Mouse (Mus musculus): ENCODE measurements around the gene Vps18. TPM values are rescaled to one million over a fixed set of nuclear protein-coding genes. Genes with fewer than 3 reads are reported as not detected.
A peak's percentile ranks its signal among the peaks of the same experiment; 100 is the strongest.

The Vps18 gene
- polyA plus RNA-seq, 1 experiment, result 32.2 TPM

DNA sequence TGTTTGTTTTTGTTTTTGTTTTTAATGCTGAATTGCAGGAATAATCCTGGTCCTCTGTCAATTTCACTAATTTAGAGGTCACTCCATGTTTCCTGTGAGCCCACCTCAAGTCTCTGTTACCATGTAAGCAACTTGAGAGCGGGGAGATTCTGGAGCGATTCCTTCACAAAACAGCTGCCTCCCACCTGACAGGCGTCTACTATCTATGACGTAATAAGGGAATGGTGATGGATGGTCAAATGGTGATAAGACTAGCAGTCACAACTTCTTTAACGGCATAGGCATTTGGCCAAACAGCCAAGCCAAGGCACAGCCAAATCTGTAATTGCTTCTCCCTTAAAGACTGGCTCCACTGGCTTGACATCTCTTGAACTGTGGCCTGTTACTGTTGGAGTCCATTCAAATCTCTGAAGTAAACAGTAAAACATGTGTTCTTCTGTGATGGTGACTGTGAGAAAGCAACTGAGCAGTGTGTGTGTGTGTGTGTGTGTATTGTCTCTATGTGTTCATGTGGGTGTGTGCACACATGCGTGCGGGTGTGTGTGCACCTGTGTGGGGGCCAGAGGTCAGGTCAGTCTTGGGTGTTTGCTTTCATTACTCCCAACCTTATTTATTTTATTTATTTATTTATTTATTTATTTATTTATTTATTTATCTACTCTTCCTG lies 6.5 kb upstream of the Vps18 start:
- TF ChIP-seq CTCF (IDR thresholded peaks at IDR 0.05; ENCODE audit: extremely low read depth, insufficient read depth, low read length) (no peak), POLR2A (IDR thresholded peaks at IDR 0.05; ENCODE audit: extremely low read depth, insufficient read depth, low read length) (no peak)

GRCm38 (mm10) chr2:119287372-119287771 lies 1.2 kb upstream of the Vps18 start:
- no peak overlapping the region for H3K27ac ChIP-seq (ENCODE audit: insufficient read depth, low read length)
- peaks cover 3% of the 10 kb centered on the region; the same call in 1 of the 2 replicates for H3K4me1 ChIP-seq (ENCODE audit: control insufficient read depth, insufficient read depth, low read length)
- no peak for TF ChIP-seq POLR2A (IDR thresholded peaks at IDR 0.05; ENCODE audit: extremely low read depth, insufficient read depth, low read length)
- no peak overlapping the region for H3K4me3 ChIP-seq (ENCODE audit: insufficient read depth, low read length)

More for the DNA sequence above, 6.5 kb upstream of the Vps18 start:
- Histone ChIP-seq H3K4me1 (ENCODE audit: control insufficient read depth, insufficient read depth, low read length) (no peaks in the 10 kb centered on the region), H3K4me3 (ENCODE audit: insufficient read depth, low read length) (no peak overlapping the region), H3K27ac (ENCODE audit: insufficient read depth, low read length) (no peak overlapping the region)

DNA sequence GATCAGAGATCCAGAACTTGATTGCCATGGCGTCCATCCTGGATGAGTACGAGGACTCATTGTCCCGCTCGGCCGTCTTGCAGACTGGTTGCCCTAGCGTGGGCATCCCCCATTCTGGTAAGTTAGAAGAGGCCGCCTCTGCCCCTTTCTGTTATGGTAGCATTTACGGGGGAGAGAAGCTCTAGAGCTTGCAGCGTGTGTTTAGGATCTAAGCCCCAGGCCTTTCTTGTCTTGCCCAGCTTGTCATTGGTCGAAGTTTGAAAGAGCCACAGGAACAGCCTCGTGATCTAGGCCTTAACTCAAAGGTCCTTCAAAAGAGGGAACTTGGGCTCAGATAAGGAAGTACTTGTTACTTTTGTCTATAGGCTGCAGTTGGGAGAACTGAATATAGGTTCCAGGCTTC lies 475 bp downstream of the Vps18 start:
- Histone ChIP-seq H3K4me3 (ENCODE audit: insufficient read depth, low read length) (peak overlapping the region; percentile 66), H3K4me1 (ENCODE audit: control insufficient read depth, insufficient read depth, low read length) (peaks cover 3% of the 10 kb centered on the region; the same call in 1 of the 2 replicates), H3K27ac (ENCODE audit: insufficient read depth, low read length) (no peak overlapping the region)
- TF ChIP-seq POLR2A (IDR thresholded peaks at IDR 0.05; ENCODE audit: extremely low read depth, insufficient read depth, low read length) (no peak), CTCF (IDR thresholded peaks at IDR 0.05; ENCODE audit: extremely low read depth, insufficient read depth, low read length) (no peak)

GRCm38 (mm10) chr2:119292281-119292680 lies 3.7 kb downstream of the Vps18 start:
- TF ChIP-seq CTCF (IDR thresholded peaks at IDR 0.05; ENCODE audit: extremely low read depth, insufficient read depth, low read length) (no peak), POLR2A (IDR thresholded peaks at IDR 0.05; ENCODE audit: extremely low read depth, insufficient read depth, low read length) (no peak)
- Histone ChIP-seq H3K4me3 (ENCODE audit: insufficient read depth, low read length) (no peak overlapping the region), H3K27ac (ENCODE audit: insufficient read depth, low read length) (no peak overlapping the region)

GRCm38 (mm10) chr2:119292852-119293251 lies 4.3 kb downstream of the Vps18 start:
- Histone ChIP-seq H3K4me3 (ENCODE audit: insufficient read depth, low read length) (no peak overlapping the region), H3K4me1 (ENCODE audit: control insufficient read depth, insufficient read depth, low read length) (peaks cover 3% of the 10 kb centered on the region; the same call in 1 of the 2 replicates), H3K27ac (ENCODE audit: insufficient read depth, low read length) (no peak overlapping the region)
- no peak for TF ChIP-seq CTCF (IDR thresholded peaks at IDR 0.05; ENCODE audit: extremely low read depth, insufficient read depth, low read length)

More at GRCm38 (mm10) chr2:119292281-119292680, 3.7 kb downstream of the Vps18 start:
- H3K4me1 ChIP-seq (ENCODE audit: control insufficient read depth, insufficient read depth, low read length), result peaks cover 3% of the 10 kb centered on the region; the same call in 1 of the 2 replicates

DNA sequence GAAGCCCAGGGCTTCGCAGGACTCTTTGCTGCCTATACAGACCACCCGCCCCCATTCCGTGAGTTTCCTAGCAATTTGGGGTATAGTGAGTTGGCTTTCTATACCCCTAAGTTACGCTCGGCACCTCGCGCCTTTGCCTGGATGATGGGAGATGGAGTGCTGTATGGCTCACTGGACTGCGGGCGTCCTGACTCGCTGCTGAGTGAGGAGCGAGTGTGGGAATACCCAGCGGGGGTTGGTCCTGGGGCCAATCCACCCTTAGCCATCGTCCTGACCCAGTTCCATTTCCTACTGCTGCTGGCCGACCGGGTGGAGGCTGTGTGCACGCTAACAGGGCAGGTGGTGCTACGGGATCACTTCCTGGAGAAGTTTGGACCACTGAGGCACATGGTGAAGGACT lies 4.8 kb downstream of the Vps18 start:
- Histone ChIP-seq H3K4me3 (ENCODE audit: insufficient read depth, low read length) (no peak overlapping the region), H3K27ac (ENCODE audit: insufficient read depth, low read length) (no peak overlapping the region), H3K4me1 (ENCODE audit: control insufficient read depth, insufficient read depth, low read length) (peaks cover 3% of the 10 kb centered on the region; the same call in 1 of the 2 replicates)
- TF ChIP-seq CTCF (IDR thresholded peaks at IDR 0.05; ENCODE audit: extremely low read depth, insufficient read depth, low read length), result no peak
- TF ChIP-seq POLR2A (IDR thresholded peaks at IDR 0.05; ENCODE audit: extremely low read depth, insufficient read depth, low read length), result no peak

- peaks cover 3% of the 10 kb centered on the region; the same call in 1 of the 2 replicates for H3K4me1 ChIP-seq (ENCODE audit: control insufficient read depth, insufficient read depth, low read length)
- TF ChIP-seq POLR2A (IDR thresholded peaks at IDR 0.05; ENCODE audit: extremely low read depth, insufficient read depth, low read length), result no peak
- no peak for TF ChIP-seq CTCF (IDR thresholded peaks at IDR 0.05; ENCODE audit: extremely low read depth, insufficient read depth, low read length)
- H3K4me3 ChIP-seq (ENCODE audit: insufficient read depth, low read length), result no peak overlapping the region
- H3K27ac ChIP-seq (ENCODE audit: insufficient read depth, low read length), result no peak overlapping the region
Observed at GRCm38 (mm10) chr2:119293776-119294390, 5.3 kb downstream of the Vps18 start.

GRCm38 (mm10) chr2:119294411-119294810 lies 5.9 kb downstream of the Vps18 start:
- no peak overlapping the region for H3K27ac ChIP-seq (ENCODE audit: insufficient read depth, low read length)

GRCm38 (mm10) chr2:119296756-119297155 lies 8.2 kb downstream of the Vps18 start:
- Histone ChIP-seq H3K4me3 (ENCODE audit: insufficient read depth, low read length) (no peak overlapping the region), H3K27ac (ENCODE audit: insufficient read depth, low read length) (no peak overlapping the region), H3K4me1 (ENCODE audit: control insufficient read depth, insufficient read depth, low read length) (no peaks in the 10 kb centered on the region)
- TF ChIP-seq POLR2A (IDR thresholded peaks at IDR 0.05; ENCODE audit: extremely low read depth, insufficient read depth, low read length) (no peak), CTCF (IDR thresholded peaks at IDR 0.05; ENCODE audit: extremely low read depth, insufficient read depth, low read length) (no peak)

More at GRCm38 (mm10) chr2:119294411-119294810, 5.9 kb downstream of the Vps18 start:
- Histone ChIP-seq H3K4me1 (ENCODE audit: control insufficient read depth, insufficient read depth, low read length) (peaks cover 3% of the 10 kb centered on the region; the same call in 1 of the 2 replicates), H3K4me3 (ENCODE audit: insufficient read depth, low read length) (no peak overlapping the region)
- TF ChIP-seq POLR2A (IDR thresholded peaks at IDR 0.05; ENCODE audit: extremely low read depth, insufficient read depth, low read length) (no peak), CTCF (IDR thresholded peaks at IDR 0.05; ENCODE audit: extremely low read depth, insufficient read depth, low read length) (no peak)

- H3K4me3 ChIP-seq (ENCODE audit: insufficient read depth, low read length), result no peak overlapping the region
- no peak for TF ChIP-seq POLR2A (IDR thresholded peaks at IDR 0.05; ENCODE audit: extremely low read depth, insufficient read depth, low read length)
- TF ChIP-seq CTCF (IDR thresholded peaks at IDR 0.05; ENCODE audit: extremely low read depth, insufficient read depth, low read length), result no peak
- no peaks in the 10 kb centered on the region for H3K4me1 ChIP-seq (ENCODE audit: control insufficient read depth, insufficient read depth, low read length)
- no peak overlapping the region for H3K27ac ChIP-seq (ENCODE audit: insufficient read depth, low read length)
Observed at GRCm38 (mm10) chr2:119297506-119297905, 9.0 kb downstream of the Vps18 start.

Data from cortical plate, adult 2 months (tissue).